Mouse (Mus musculus) limb, embryonic 12.5 days (tissue): ENCODE measurements around the gene Magix. TPM values are rescaled to one million over a fixed set of nuclear protein-coding genes. Genes with fewer than 3 reads are reported as not detected.
"Not testable (repeated sequence)": the region's sequence is repeated elsewhere in the genome, so short reads cannot be mapped to it uniquely, and the experiment has no call there.

ENCODE experiments used
- ATAC-seq: fragments of 200-750 bp; cut with Nextera tagmentation; 2 replicates; pipeline ENCODE4 v1.8.0; 2017; ENCODE audit warnings: low read depth, moderate TSS enrichment; ENCODE audit not compliant: insufficient number of reproducible peaks, insufficient read depth, low FRiP score, low TSS enrichment
- H3K27ac ChIP-seq: fragments of 300-500 bp; sonication (generic); 2 replicates; pipeline ENCODE4 v1.5.1; 2016; ENCODE audit warnings: mild to moderate bottlenecking, moderate library complexity
- H3K27me3 ChIP-seq: fragments of 300-500 bp; sonication (generic); 2 replicates; pipeline ENCODE4 v1.6.1; 2016; ENCODE audit warnings: mild to moderate bottlenecking, moderate library complexity
- H3K36me3 ChIP-seq: fragments of 300-500 bp; sonication (generic); 2 replicates; pipeline ENCODE4 v1.6.1; 2016; ENCODE audit warnings: mild to moderate bottlenecking, moderate library complexity
- H3K4me1 ChIP-seq: fragments of 300-500 bp; sonication (generic); replicated peaks from 2 replicates; pipeline ENCODE4 v1.6.1; 2016
- H3K4me2 ChIP-seq: fragments of 300-500 bp; sonication (generic); 2 replicates; pipeline ENCODE4 v1.6.1; 2016; ENCODE audit warnings: mild to moderate bottlenecking, moderate library complexity
- H3K4me3 ChIP-seq: fragments of 300-500 bp; sonication (generic); replicated peaks from 2 replicates; pipeline ENCODE4 v1.5.1; 2016; ENCODE audit warnings: mild to moderate bottlenecking
- H3K9ac ChIP-seq: fragments of 300-500 bp; sonication (generic); replicated peaks from 2 replicates; pipeline ENCODE4 v1.6.1; 2016; ENCODE audit warnings: mild to moderate bottlenecking, moderate library complexity
- H3K9me3 ChIP-seq: fragments of 300-500 bp; sonication (generic); 2 replicates; pipeline ENCODE4 v1.6.1; 2016; ENCODE audit warnings: mild to moderate bottlenecking, moderate library complexity
- WGBS: fragments of 180-500 bp; shearing (Covaris S2); methylation state at CpG from one replicate; pipeline ENCODE4 v1.1.7; 2016; 5-methylcytosine and 5-hydroxymethylcytosine counted together
- polyA plus RNA-seq: library from polyadenylated mRNA; unstranded; fragments of >200 nt; fragmentation: Nextera tagmentation; extraction: Ambion mirVana; gene quantifications from 2 replicates; pipeline ENCODE4 v1.2.1, GENCODE M21; 2016

Gene Magix
- polyA plus RNA-seq = 0.31 TPM in 1 of 2 replicates, not detected in the other

GRCm38 (mm10) chrX:7680864-7681263, at the start of gene Magix:
Gene Magix, minus strand, starts transcription at chrX:7681251.
- H3K4me1 ChIP-seq = no peaks in the 10 kb centered on the region
- H3K9ac ChIP-seq = no peak within 1 kb of the TSS
- no peak for ATAC-seq
- no peak within 1 kb of the TSS for H3K27ac ChIP-seq
- no peaks in the 10 kb centered on the region for H3K36me3 ChIP-seq
- no peaks in the 10 kb centered on the region for H3K27me3 ChIP-seq
- 62% methylated on average over 14 of the region's 14 CpGs for WGBS
- peak within 1 kb of the TSS; percentile 24 for H3K4me3 ChIP-seq
- H3K4me2 ChIP-seq = peak within 1 kb of the TSS; percentile 51
- H3K9me3 ChIP-seq = no peaks in the 10 kb centered on the region

- WGBS = 17% methylated on average over 4 of the region's 4 CpGs
- Histone ChIP-seq H3K27me3 (no peaks in the 10 kb centered on the region), H3K9me3 (no peaks in the 10 kb centered on the region), H3K4me3 (peak overlapping the region; percentile 48), H3K4me2 (peak overlapping the region; percentile 60), H3K36me3 (peaks cover 34% of the 10 kb centered on the region; the same call in 1 of the 2 replicates), H3K27ac (0 out of 2 replicates have a peak overlapping the region, but pooled peaks have one; percentile 17), H3K9ac (peak overlapping the region; percentile 53), H3K4me1 (peaks cover 7% of the 10 kb centered on the region; the same call in 1 of the 2 replicates)
- ATAC-seq = 0 out of 2 replicates have a peak, but pooled peaks have one; percentile 0
Measured at GRCm38 (mm10) chrX:7728922-7729265, 47.8 kb upstream of the Magix start.

- Histone ChIP-seq H3K9ac (peak within 1 kb of the TSS; percentile 53), H3K4me2 (peak within 1 kb of the TSS; percentile 60), H3K27me3 (no peaks in the 10 kb centered on the region), H3K4me1 (peaks cover 7% of the 10 kb centered on the region; the same call in 1 of the 2 replicates), H3K4me3 (peak within 1 kb of the TSS; percentile 48), H3K9me3 (no peaks in the 10 kb centered on the region), H3K27ac (peak within 1 kb of the TSS; percentile 62; the same call in 1 of the 2 replicates), H3K36me3 (peaks cover 33% of the 10 kb centered on the region; the same call in 1 of the 2 replicates)
- peak; percentile 90 for ATAC-seq
- 16% methylated on average over 42 of the region's 42 CpGs for WGBS
Measured at GRCm38 (mm10) chrX:7728215-7728921, 47.3 kb upstream of the Magix start, which contains the start of gene Praf2. Gene Praf2, plus strand, starts transcription at chrX:7728439.

- peaks cover 11% of the 10 kb centered on the region for H3K4me1 ChIP-seq
- 84% methylated on average over 13 of the region's 13 CpGs for whole genome bisulfite sequencing
- H3K4me2 ChIP-seq = no peak overlapping the region
- no peak overlapping the region for H3K27ac ChIP-seq
- no peak for ATAC-seq
- H3K9me3 ChIP-seq = no peaks in the 10 kb centered on the region
- no peak overlapping the region; the same call in 1 of the 2 replicates for H3K9ac ChIP-seq
- H3K27me3 ChIP-seq = no peaks in the 10 kb centered on the region
- H3K4me3 ChIP-seq = no peak overlapping the region
- H3K36me3 ChIP-seq = peaks cover 31% of the 10 kb centered on the region; the same call in 1 of the 2 replicates
Measured at GRCm38 (mm10) chrX:7727176-7727575, 46.1 kb upstream of the Magix start.

- Histone ChIP-seq H3K27me3 (no peaks in the 10 kb centered on the region), H3K4me3 (no peak overlapping the region), H3K4me1 (peaks cover 11% of the 10 kb centered on the region), H3K36me3 (peaks cover 31% of the 10 kb centered on the region; the same call in 1 of the 2 replicates), H3K9ac (no peak overlapping the region), H3K9me3 (no peaks in the 10 kb centered on the region), H3K4me2 (no peak overlapping the region), H3K27ac (no peak overlapping the region)
- WGBS = 84% methylated on average over 12 of the region's 12 CpGs
- no peak for ATAC-seq
Measured at GRCm38 (mm10) chrX:7725841-7726240, 44.8 kb upstream of the Magix start.

GRCm38 (mm10) chrX:7724135-7724534, 43.1 kb upstream of the Magix start:
- H3K9ac ChIP-seq = no peak overlapping the region
- no peak for ATAC-seq
- no peak overlapping the region for H3K4me3 ChIP-seq
- no peak overlapping the region for H3K27ac ChIP-seq
- peaks cover 6% of the 10 kb centered on the region for H3K4me1 ChIP-seq
- no peaks in the 10 kb centered on the region for H3K27me3 ChIP-seq
- no peaks in the 10 kb centered on the region for H3K9me3 ChIP-seq
- H3K4me2 ChIP-seq = no peak overlapping the region
- H3K36me3 ChIP-seq = peaks cover 31% of the 10 kb centered on the region; the same call in 1 of the 2 replicates
- WGBS = 82% methylated on average over 7 of the region's 7 CpGs

- Histone ChIP-seq H3K27ac (no peak overlapping the region), H3K4me3 (peak overlapping the region; percentile 53), H3K4me1 (peaks cover 4% of the 10 kb centered on the region; the same call in 1 of the 2 replicates), H3K36me3 (peaks cover 30% of the 10 kb centered on the region; the same call in 1 of the 2 replicates), H3K27me3 (no peaks in the 10 kb centered on the region), H3K9ac (peak overlapping the region; percentile 63; the same call in 1 of the 2 replicates), H3K4me2 (peak overlapping the region; percentile 65), H3K9me3 (no peaks in the 10 kb centered on the region)
- ATAC-seq = no peak
- WGBS = 25% methylated on average over 4 of the region's 4 CpGs
Measured at GRCm38 (mm10) chrX:7722691-7723090, 41.6 kb upstream of the Magix start.

- peak overlapping the region; percentile 87; the same call in 1 of the 2 replicates for H3K27ac ChIP-seq
- H3K36me3 ChIP-seq = peaks cover 26% of the 10 kb centered on the region; the same call in 1 of the 2 replicates
- peak overlapping the region; percentile 65 for H3K4me2 ChIP-seq
- 13% methylated on average over 11 of the region's 11 CpGs for WGBS
- no peaks in the 10 kb centered on the region for H3K27me3 ChIP-seq
- H3K9ac ChIP-seq = peak overlapping the region; percentile 63
- H3K4me3 ChIP-seq = peak overlapping the region; percentile 53
- H3K9me3 ChIP-seq = no peaks in the 10 kb centered on the region
- peak; percentile 48; the same call in 1 of the 2 replicates for ATAC-seq
- peaks cover 4% of the 10 kb centered on the region; the same call in 1 of the 2 replicates for H3K4me1 ChIP-seq
Measured at GRCm38 (mm10) chrX:7722282-7722611, 41.2 kb upstream of the Magix start.

- H3K4me2 ChIP-seq = peak within 1 kb of the TSS; percentile 65
- peak within 1 kb of the TSS; percentile 87 for H3K27ac ChIP-seq
- H3K9ac ChIP-seq = peak within 1 kb of the TSS; percentile 63
- peak; percentile 80; the same call in 1 of the 2 replicates for ATAC-seq
- H3K9me3 ChIP-seq = no peaks in the 10 kb centered on the region
- H3K4me1 ChIP-seq = peaks cover 4% of the 10 kb centered on the region; the same call in 1 of the 2 replicates
- peak within 1 kb of the TSS; percentile 53 for H3K4me3 ChIP-seq
- H3K36me3 ChIP-seq = peaks cover 20% of the 10 kb centered on the region; the same call in 1 of the 2 replicates
- 23% methylated on average over 22 of the region's 22 CpGs for WGBS
- H3K27me3 ChIP-seq = no peaks in the 10 kb centered on the region
Measured at GRCm38 (mm10) chrX:7721514-7722281, 40.6 kb upstream of the Magix start, which contains the start of gene Gm45208. Gene Gm45208, plus strand, starts transcription at chrX:7722245.

GRCm38 (mm10) chrX:7716058-7716457, 35.0 kb upstream of the Magix start:
- not testable (repeated sequence) for H3K9me3 ChIP-seq, H3K4me3 ChIP-seq, ATAC-seq

More at GRCm38 (mm10) chrX:7716058-7716457, 35.0 kb upstream of the Magix start:
- not testable (repeated sequence) for H3K27ac ChIP-seq, H3K27me3 ChIP-seq, H3K9ac ChIP-seq, H3K4me1 ChIP-seq, H3K4me2 ChIP-seq, H3K36me3 ChIP-seq
- 61% methylated on average over 1 of the region's 1 CpGs for WGBS
